Mouse (Mus musculus) hindbrain, postnatal 0 days (tissue): Measurements from ENCODE around the gene Ptpn3. TPM values are rescaled to one million over a fixed set of nuclear protein-coding genes. Genes with fewer than 3 reads are reported as not detected.

Source experiments
- ATAC-seq: fragments of 200-750 bp; cut with Nextera tagmentation; 2 replicates; pipeline ENCODE4 v1.8.0; 2017; ENCODE audit warnings: mild to moderate bottlenecking, moderate TSS enrichment, moderate library complexity
- DNase-seq: peaks from one replicate; pipeline ENCODE4 v3.0.0-alpha.2; 2015; ENCODE audit warnings: low spot score
- H3K27ac ChIP-seq: fragments of 300-500 bp; sonication (generic); 2 replicates; pipeline ENCODE4 v1.5.1; 2014; ENCODE audit warnings: mild to moderate bottlenecking
- H3K27me3 ChIP-seq: fragments of 300-500 bp; sonication (generic); 2 replicates; pipeline ENCODE4 v1.6.1; 2014; ENCODE audit warnings: low read length, mixed read lengths; ENCODE audit not compliant: insufficient read depth
- H3K36me3 ChIP-seq: fragments of 300-500 bp; sonication (generic); 2 replicates; pipeline ENCODE4 v1.6.1; 2014; ENCODE audit warnings: low read length, mixed read lengths; ENCODE audit not compliant: insufficient read depth
- H3K4me1 ChIP-seq: fragments of 300-500 bp; sonication (generic); 2 replicates; pipeline ENCODE4 v1.6.1; 2014; ENCODE audit warnings: antibody characterized with exemption, low read length, mixed read lengths; ENCODE audit not compliant: insufficient read depth
- H3K4me2 ChIP-seq: fragments of 300-500 bp; sonication (generic); 2 replicates; pipeline ENCODE4 v1.6.1; 2014; ENCODE audit warnings: low read depth, mild to moderate bottlenecking, low read length, moderate library complexity, mixed read lengths
- H3K4me3 ChIP-seq: fragments of 300-500 bp; sonication (generic); 2 replicates; pipeline ENCODE4 v1.5.1; 2014; ENCODE audit warnings: low read length
- H3K9ac ChIP-seq: fragments of 300-500 bp; sonication (generic); replicated peaks from 2 replicates; pipeline ENCODE4 v1.6.1; 2014; ENCODE audit warnings: mild to moderate bottlenecking, low read length, moderate library complexity, mixed read lengths
- H3K9me3 ChIP-seq: fragments of 300-500 bp; sonication (generic); 2 replicates; pipeline ENCODE4 v1.6.1; 2016; ENCODE audit warnings: low read length, mixed read lengths
- CTCF ChIP-seq: IDR thresholded peaks from 2 replicates; pipeline ENCODE4 v1.5.1; 2016; ENCODE audit warnings: antibody characterized with exemption, control low read depth, low read depth
- WGBS: fragments of 180-500 bp; shearing (Covaris S2); extraction: QIAGEN DNeasy Blood & Tissue Kit; methylation state at CpG from one replicate; pipeline ENCODE4 v1.1.7; 2014; 5-methylcytosine and 5-hydroxymethylcytosine counted together
- polyA plus RNA-seq: library from polyadenylated mRNA; unstranded; fragments of >200 nt; fragmentation: Nextera tagmentation; extraction: Ambion mirVana; gene quantifications from 2 replicates; pipeline ENCODE4 v1.2.1, GENCODE M21; 2015
- total RNA-seq: library from RNA; depleted of rRNA; stranded (reverse); fragments of >200 nt; gene quantifications from 2 replicates; pipeline ENCODE4 v1.2.3, GENCODE M21; 2014; rRNA removed

The Ptpn3 gene
- total and polyA plus RNA-seq, 2 experiments from 2014 or later: 3.2 to 3.4 TPM

GRCm38 (mm10) chr4:57140992-57141717 is 160.5 kb downstream of the Ptpn3 start:
- DNase-seq (peak; percentile 43), ATAC-seq (no peak)
- WGBS: 24% methylated on average over 15 of the region's 15 CpGs
- Histone ChIP-seq H3K4me2 (peak overlapping the region; percentile 72), H3K9ac (peak overlapping the region; percentile 74), H3K4me3 (peak overlapping the region; percentile 62), H3K9me3 (no peaks in the 10 kb centered on the region), H3K27ac (peak overlapping the region; percentile 83; the same call in 1 of the 2 replicates), H3K36me3 (no peaks in the 10 kb centered on the region), H3K27me3 (no peaks in the 10 kb centered on the region), H3K4me1 (peaks cover 9% of the 10 kb centered on the region; the same call in 1 of the 2 replicates)
- TF ChIP-seq CTCF: no peak

Other genes with a start within 250 kb of the Ptpn3 start
- 13.9 and 14.7 TPM in 2 replicates for gene Epb41l4b, start 158.4 kb downstream of the Ptpn3 start, total RNA-seq
- gene Epb41l4b, start 158.4 kb downstream of the Ptpn3 start, polyA plus RNA-seq: 4.2 and 4.4 TPM in 2 replicates
- 15.4 and 26.8 TPM in 2 replicates for gene Palm2, start 132.4 kb upstream of the Ptpn3 start, total RNA-seq
- gene Palm2, start 132.4 kb upstream of the Ptpn3 start, polyA plus RNA-seq: 16.8 and 19.9 TPM in 2 replicates